9 mouse cellular contexts compared by ENCODE assay signal in genomic region chr7:127278311-127278710, GRCm38 (mm10). TPM values are rescaled to one million over a fixed set of nuclear protein-coding genes. Genes with fewer than 3 reads are reported as not detected.
DNase-seq lines count a peak whose midpoint lies in the region; ATAC-seq and TF ChIP-seq lines count a peak whose summit lies in the region.
"Had no signal": no experiment of that assay in that cellular context is flagged by ENCODE, and none has a peak within 500 bp of the region (broad histone marks: within the 10 kb centered on the region; RNA-seq: fewer than 3 reads in every experiment).

No protein-coding gene starts in this region.

- no peaks in the 10 kb centered on the region for H3K27me3 ChIP-seq in forebrain, embryonic 10.5 days (ENCODE audit: poor library complexity, severe bottlenecking)
- no peaks in the 10 kb centered on the region for H3K27me3 ChIP-seq in forebrain, embryonic 15.5 days
- no peaks in the 10 kb centered on the region for H3K27me3 ChIP-seq in intestine, embryonic 15.5 days (replicated peaks)
- H3K27me3 ChIP-seq in lung, embryonic 14.5 days (ENCODE audit: insufficient read depth, low read length), result no peaks in the 10 kb centered on the region
- H3K27me3 ChIP-seq: limb, embryonic 13.5 days had no signal

- H3K36me3 ChIP-seq in forebrain, embryonic 10.5 days (replicated peaks), result no peaks in the 10 kb centered on the region
- H3K36me3 ChIP-seq in forebrain, embryonic 15.5 days, result no peaks in the 10 kb centered on the region
- no peaks in the 10 kb centered on the region for H3K36me3 ChIP-seq in intestine, embryonic 15.5 days
- H3K36me3 ChIP-seq in lung, embryonic 14.5 days (ENCODE audit: insufficient read depth), result no peaks in the 10 kb centered on the region
- H3K36me3 ChIP-seq: limb, embryonic 13.5 days had no signal

- no peak overlapping the region for H3K4me3 ChIP-seq in forebrain, embryonic 10.5 days
- no peak overlapping the region for H3K4me3 ChIP-seq in forebrain, embryonic 15.5 days
- no peak overlapping the region for H3K4me3 ChIP-seq in intestine, embryonic 15.5 days (replicated peaks)
- no peak overlapping the region for H3K4me3 ChIP-seq in lung, embryonic 14.5 days (ENCODE audit: low read depth, low read length)
- H3K4me3 ChIP-seq: limb, embryonic 13.5 days had no signal

- intact Hi-C loops in left cerebral cortex, postnatal 14 days (cut with DNase I), result no loop called here

- peak; percentile 49 for DNase-seq in forebrain, embryonic 10.5 days (ENCODE audit: extremely low spot score, low spot score)
- DNase-seq in 3T3-L1 (ENCODE audit: low read depth, low spot score), result peak; percentile 41
- DNase-seq in adrenal gland, postnatal 14 days, result peak; percentile 76
- DNase-seq in lung, embryonic 14.5 days, result peak; percentile 76
- DNase-seq in testis, postnatal 10 days (ENCODE audit: low spot score), result peak; percentile 57
- no peak for DNase-seq in left cerebral cortex, postnatal 14 days (ENCODE audit: low spot score in 2 of 2)

- 28% methylated on average over 8 of the region's 8 CpGs for WGBS in forebrain, embryonic 10.5 days
- WGBS in forebrain, embryonic 15.5 days, result 22% methylated on average over 8 of the region's 8 CpGs
- 22% methylated on average over 8 of the region's 8 CpGs for WGBS in intestine, embryonic 15.5 days
- WGBS in lung, embryonic 14.5 days, result 18% methylated on average over 8 of the region's 8 CpGs

- no peaks in the 10 kb centered on the region for H3K9me3 ChIP-seq in forebrain, embryonic 10.5 days
- H3K9me3 ChIP-seq in forebrain, embryonic 15.5 days, result no peaks in the 10 kb centered on the region
- H3K9me3 ChIP-seq in intestine, embryonic 15.5 days, result no peaks in the 10 kb centered on the region
- no peaks in the 10 kb centered on the region for H3K9me3 ChIP-seq in lung, embryonic 14.5 days (ENCODE audit: low read depth, low read length)
- H3K9me3 ChIP-seq: limb, embryonic 13.5 days had no signal

- H3K27ac ChIP-seq in forebrain, embryonic 10.5 days, result peak overlapping the region; percentile 58
- no peak overlapping the region for H3K27ac ChIP-seq in forebrain, embryonic 15.5 days (replicated peaks)
- H3K27ac ChIP-seq in intestine, embryonic 15.5 days, result peak overlapping the region; percentile 78; the same call in 1 of the 2 replicates
- H3K27ac ChIP-seq in lung, embryonic 14.5 days (ENCODE audit: low read depth), result no peak overlapping the region
- H3K27ac ChIP-seq: limb, embryonic 13.5 days had no signal

- TF ChIP-seq CTCF in lung, embryonic 14.5 days (IDR thresholded peaks at IDR 0.05; ENCODE audit: low read depth), result peak; percentile 69

- peaks cover 15% of the 10 kb centered on the region for H3K4me1 ChIP-seq in forebrain, embryonic 10.5 days
- peaks cover 5% of the 10 kb centered on the region; the same call in 1 of the 2 replicates for H3K4me1 ChIP-seq in forebrain, embryonic 15.5 days
- peaks cover 15% of the 10 kb centered on the region; the same call in 1 of the 2 replicates for H3K4me1 ChIP-seq in intestine, embryonic 15.5 days (replicated peaks)
- H3K4me1 ChIP-seq in lung, embryonic 14.5 days (ENCODE audit: insufficient read depth), result 0 out of 2 replicates have a peak, but pooled peaks cover 3% of the 10 kb centered on the region

- no peak overlapping the region for H3K9ac ChIP-seq in forebrain, embryonic 15.5 days (replicated peaks)
- no peak overlapping the region for H3K9ac ChIP-seq in intestine, embryonic 15.5 days
- H3K9ac ChIP-seq in lung, embryonic 14.5 days, result no peak overlapping the region

- no peak overlapping the region for H3K4me2 ChIP-seq in forebrain, embryonic 15.5 days (replicated peaks)
- H3K4me2 ChIP-seq in intestine, embryonic 15.5 days (replicated peaks), result no peak overlapping the region
- H3K4me2 ChIP-seq in lung, embryonic 14.5 days, result no peak overlapping the region
- H3K4me2 ChIP-seq: limb, embryonic 13.5 days had no signal

- ATAC-seq in forebrain, embryonic 15.5 days (replicated peaks), result no peak
- peak; percentile 21; the same call in 1 of the 2 replicates for ATAC-seq in intestine, embryonic 15.5 days
- ATAC-seq in lung, embryonic 14.5 days (ENCODE audit: insufficient read depth), result no peak

RNA-seq across cellular contexts. Expression of gene Sephs2, which starts 4.5 kb away (rescaled TPM):
- 84.0 and 88.2 TPM in 2 replicates for polyA plus RNA-seq in forebrain, embryonic 10.5 days (2016; fragmentation: Nextera tagmentation; extraction: Ambion mirVana)
- 48.7 and 49.5 TPM in 2 replicates for polyA plus RNA-seq in forebrain, embryonic 15.5 days (2015; fragmentation: Nextera tagmentation; extraction: Ambion mirVana)
- 147 and 187 TPM in 2 replicates for total RNA-seq in adrenal gland, postnatal 14 days (2021)
- 205 and 233 TPM in 2 replicates for polyA plus RNA-seq in intestine, embryonic 15.5 days (2015; fragmentation: Nextera tagmentation; extraction: Ambion mirVana)
- 85.3 and 90.4 TPM in 2 replicates for polyA plus RNA-seq in lung, embryonic 14.5 days (2014; fragmentation: Nextera tagmentation; extraction: Ambion mirVana)
- total RNA-seq in left cerebral cortex, postnatal 14 days (2021), result 10 to 100 TPM; 45.9 to 50.3 TPM

RNA-seq across cellular contexts. Expression of gene Itgal, which starts 17.7 kb away (rescaled TPM):
- polyA plus RNA-seq in forebrain, embryonic 10.5 days (2016; fragmentation: Nextera tagmentation; extraction: Ambion mirVana), result 0.22 and 0.36 TPM in 2 replicates
- polyA plus RNA-seq in forebrain, embryonic 15.5 days (2015; fragmentation: Nextera tagmentation; extraction: Ambion mirVana), result 0.22 and 0.28 TPM in 2 replicates
- 2.2 and 8.8 TPM in 2 replicates for total RNA-seq in adrenal gland, postnatal 14 days (2021)
- 2.0 and 2.5 TPM in 2 replicates for polyA plus RNA-seq in intestine, embryonic 15.5 days (2015; fragmentation: Nextera tagmentation; extraction: Ambion mirVana)
- 1.0 and 1.6 TPM in 2 replicates for polyA plus RNA-seq in lung, embryonic 14.5 days (2014; fragmentation: Nextera tagmentation; extraction: Ambion mirVana)
- total RNA-seq in left cerebral cortex, postnatal 14 days (2021), result under 1 TPM; 0.59 to 0.72 TPM

RNA-seq across cellular contexts. Expression of gene Dctpp1, which starts 17.8 kb away (rescaled TPM):
- polyA plus RNA-seq in forebrain, embryonic 10.5 days (2016; fragmentation: Nextera tagmentation; extraction: Ambion mirVana), result 379 and 383 TPM in 2 replicates
- polyA plus RNA-seq in forebrain, embryonic 15.5 days (2015; fragmentation: Nextera tagmentation; extraction: Ambion mirVana), result 159 and 166 TPM in 2 replicates
- 48.3 and 57.5 TPM in 2 replicates for total RNA-seq in adrenal gland, postnatal 14 days (2021)
- polyA plus RNA-seq in intestine, embryonic 15.5 days (2015; fragmentation: Nextera tagmentation; extraction: Ambion mirVana), result 216 and 219 TPM in 2 replicates
- polyA plus RNA-seq in lung, embryonic 14.5 days (2014; fragmentation: Nextera tagmentation; extraction: Ambion mirVana), result 202 and 226 TPM in 2 replicates
- 10 to 100 TPM; 32.1 to 38.3 TPM for total RNA-seq in left cerebral cortex, postnatal 14 days (2021)

RNA-seq across cellular contexts. Expression of gene Zfp771, which starts 34.2 kb away (rescaled TPM):
- polyA plus RNA-seq in forebrain, embryonic 10.5 days (2016; fragmentation: Nextera tagmentation; extraction: Ambion mirVana), result 55.8 and 57.7 TPM in 2 replicates
- polyA plus RNA-seq in forebrain, embryonic 15.5 days (2015; fragmentation: Nextera tagmentation; extraction: Ambion mirVana), result 65.2 and 65.9 TPM in 2 replicates
- total RNA-seq in adrenal gland, postnatal 14 days (2021), result 25.9 and 28.1 TPM in 2 replicates
- polyA plus RNA-seq in intestine, embryonic 15.5 days (2015; fragmentation: Nextera tagmentation; extraction: Ambion mirVana), result 41.0 and 44.5 TPM in 2 replicates
- polyA plus RNA-seq in lung, embryonic 14.5 days (2014; fragmentation: Nextera tagmentation; extraction: Ambion mirVana), result 52.8 and 54.7 TPM in 2 replicates
- total RNA-seq in left cerebral cortex, postnatal 14 days (2021), result 10 to 100 TPM; 62.0 to 63.9 TPM

RNA-seq across cellular contexts. Expression of gene Sept1, which starts 45.4 kb away (rescaled TPM):
- polyA plus RNA-seq in forebrain, embryonic 10.5 days (2016; fragmentation: Nextera tagmentation; extraction: Ambion mirVana), result 30.3 and 32.3 TPM in 2 replicates
- polyA plus RNA-seq in forebrain, embryonic 15.5 days (2015; fragmentation: Nextera tagmentation; extraction: Ambion mirVana), result 21.8 and 27.8 TPM in 2 replicates
- total RNA-seq in adrenal gland, postnatal 14 days (2021), result 11.2 and 35.8 TPM in 2 replicates
- 13.8 and 16.0 TPM in 2 replicates for polyA plus RNA-seq in intestine, embryonic 15.5 days (2015; fragmentation: Nextera tagmentation; extraction: Ambion mirVana)
- polyA plus RNA-seq in lung, embryonic 14.5 days (2014; fragmentation: Nextera tagmentation; extraction: Ambion mirVana), result 20.1 and 20.3 TPM in 2 replicates
- total RNA-seq in left cerebral cortex, postnatal 14 days (2021), result 1 to 10 TPM; 5.9 to 6.3 TPM

Comparison
In these comparisons a context has a peak if more than half of its experiments do, and no peak if none do; other contexts are left out.
1. H3K27ac ChIP-seq: peak in forebrain, embryonic 10.5 days (single experiment) and intestine, embryonic 15.5 days (single experiment); none in forebrain, embryonic 15.5 days (single experiment) and lung, embryonic 14.5 days (single experiment).
2. DNase-seq: peak in forebrain, embryonic 10.5 days (single experiment), 3T3-L1 (single experiment), adrenal gland, postnatal 14 days (single experiment), lung, embryonic 14.5 days (single experiment) and testis, postnatal 10 days (single experiment); none in left cerebral cortex, postnatal 14 days (0 of 2).